Mouse (Mus musculus) embryo, embryonic 11.5 days (tissue): Measurements from ENCODE around the gene Zfp94.

ENCODE experiments used
- DNase-seq: peaks from one replicate; pipeline ENCODE4 v3.0.0-alpha.2; 2012; ENCODE audit warnings: low read depth, low spot score

Gene Zfp94

DNA sequence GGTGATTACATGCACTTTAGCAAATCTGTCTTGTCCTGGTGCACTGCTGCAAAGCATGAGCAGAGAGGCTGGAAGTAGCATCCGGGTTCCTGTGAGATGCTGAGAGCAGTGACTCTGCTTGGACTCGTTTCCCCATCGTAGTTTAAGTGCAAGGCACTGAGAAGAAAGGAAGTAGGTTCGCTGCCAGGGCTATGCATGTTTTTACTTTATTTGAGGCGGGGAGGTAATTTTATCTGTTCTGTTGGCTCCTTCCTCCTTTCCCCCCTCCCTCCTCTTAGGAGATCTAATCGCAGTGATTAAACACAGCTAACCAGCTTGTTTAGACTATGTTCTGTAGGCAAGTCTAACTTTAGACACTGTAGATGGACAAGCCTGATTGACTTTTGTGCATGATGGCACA, 2.5 kb upstream of the Zfp94 start:
- DNase-seq = no peak

DNA sequence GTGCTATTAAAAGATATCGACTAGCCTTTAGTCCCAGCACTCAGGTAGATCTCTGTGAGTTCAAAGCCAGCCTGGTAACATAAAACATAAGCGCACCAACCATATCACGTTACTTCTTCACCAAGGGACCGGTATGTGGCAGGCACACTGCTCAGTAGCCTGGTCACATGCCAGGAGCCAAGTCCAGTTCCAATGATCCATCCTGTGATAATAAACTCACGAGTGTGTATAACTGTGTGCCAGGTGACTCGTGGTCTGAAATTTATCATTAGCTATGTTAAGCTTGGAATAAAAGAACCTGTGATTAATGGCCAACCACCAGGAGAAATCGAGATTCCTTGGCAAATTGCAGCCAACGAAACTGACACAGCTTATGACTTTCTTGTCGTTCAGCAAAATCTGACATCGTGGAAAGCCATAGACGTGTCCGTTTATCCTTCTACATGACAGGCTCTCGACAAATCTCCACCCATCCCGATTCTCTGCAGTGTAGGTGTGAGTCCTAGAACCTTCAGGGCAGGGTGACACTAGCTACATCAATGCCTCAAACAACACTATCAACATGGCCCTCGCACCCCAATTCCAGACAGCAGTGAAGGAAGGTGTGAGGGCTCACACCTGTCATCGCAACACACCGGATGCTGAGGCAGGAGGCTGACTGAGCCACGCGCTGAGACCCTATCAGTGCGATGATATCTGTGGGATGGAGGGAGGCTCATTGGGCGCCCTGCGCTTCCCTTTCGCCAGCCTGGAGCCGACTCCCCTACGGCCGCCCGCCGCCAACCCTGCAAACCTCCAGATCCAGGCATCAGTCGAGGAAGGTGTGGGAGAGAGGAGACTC, 520 bp downstream of the Zfp94 start:
- DNase-seq = no peak

GRCm38 (mm10) chr7:24300771-24301282, 15.6 kb downstream of the Zfp94 start, which contains the start of gene Zfp61:
Gene Zfp61, minus strand, starts transcription at chr7:24301232.
- no peak for DNase-seq

- no peak for DNase-seq
These were observed 16.5 kb downstream of the Zfp94 start for GRCm38 (mm10) chr7:24299823-24300481.

- DNase-seq = peak; percentile 84
These were observed 17.3 kb downstream of the Zfp94 start for GRCm38 (mm10) chr7:24298973-24299708.

DNA sequence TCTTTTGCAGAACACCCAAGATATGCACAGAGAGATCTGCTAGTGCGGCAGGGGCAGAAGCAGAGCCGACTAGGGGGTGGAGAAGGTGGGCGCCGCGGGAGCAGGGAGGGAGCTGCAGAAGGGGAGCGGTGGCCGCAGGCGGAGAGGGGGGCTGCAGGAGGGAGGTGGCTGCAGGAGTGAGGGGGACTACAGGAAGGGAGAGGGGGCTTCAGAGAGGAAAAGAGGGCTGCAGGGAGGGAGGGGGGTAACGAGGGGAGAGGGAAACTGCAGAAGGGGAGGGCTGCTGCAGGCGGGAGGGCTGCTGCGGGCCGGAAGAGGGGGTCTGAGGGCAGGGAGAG, 17.9 kb downstream of the Zfp94 start:
- no peak for DNase-seq

DNA sequence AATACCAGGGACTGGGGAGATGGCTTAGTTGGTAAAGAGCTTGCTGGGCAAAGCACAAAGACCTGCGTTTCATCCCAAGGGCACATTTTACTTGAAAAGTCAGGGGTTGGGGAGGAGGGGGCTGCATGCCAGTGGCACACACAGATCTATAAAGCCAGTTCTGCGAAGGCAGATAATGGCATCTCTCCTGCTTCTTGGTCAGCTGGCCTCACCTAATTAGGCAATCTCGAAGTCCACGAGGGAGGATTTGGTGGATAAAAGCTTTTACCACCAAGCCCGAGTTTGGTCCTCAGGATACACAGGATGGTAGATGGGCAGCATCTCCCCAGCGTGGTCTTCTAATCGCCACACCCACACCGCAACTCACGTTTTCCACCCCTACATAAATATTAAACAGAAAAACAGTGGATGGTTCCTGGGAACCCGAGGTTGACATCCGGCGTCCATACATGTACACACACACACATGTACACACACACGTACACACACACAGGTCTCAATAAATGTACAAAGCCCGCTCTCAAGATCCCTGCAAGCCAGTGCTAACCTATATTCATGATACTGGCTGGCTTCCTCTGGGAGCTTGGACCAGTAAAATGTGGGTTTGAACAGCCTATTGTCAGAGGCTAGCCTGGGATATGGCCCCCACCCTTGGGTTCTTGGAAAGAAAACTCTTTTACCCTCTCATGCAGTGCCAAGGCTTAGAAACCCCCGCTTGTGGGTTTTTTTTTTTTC, 18.9 kb downstream of the Zfp94 start:
- DNase-seq = no peak

- no peak for DNase-seq
These were observed 20.1 kb downstream of the Zfp94 start for GRCm38 (mm10) chr7:24296386-24296785.

DNA sequence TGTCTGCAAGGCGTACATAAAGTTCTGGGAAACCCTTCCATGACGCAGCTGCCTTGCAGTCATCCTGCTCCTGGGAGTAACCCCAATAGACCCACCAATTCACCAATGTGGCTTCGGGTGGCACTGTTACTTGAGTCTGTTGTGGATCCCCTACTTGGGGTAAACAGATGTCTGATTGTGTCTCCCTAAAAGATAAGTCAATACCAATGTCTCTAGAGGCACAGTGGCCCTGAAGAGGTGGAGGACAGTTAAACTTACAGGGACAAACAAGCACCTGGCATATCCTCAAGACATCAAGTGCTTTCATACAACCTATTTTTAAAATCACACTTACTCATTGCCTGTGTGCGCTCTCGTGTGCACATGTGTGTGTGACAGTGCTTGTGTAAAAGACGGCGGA, 21.1 kb downstream of the Zfp94 start:
- no peak for DNase-seq

DNA sequence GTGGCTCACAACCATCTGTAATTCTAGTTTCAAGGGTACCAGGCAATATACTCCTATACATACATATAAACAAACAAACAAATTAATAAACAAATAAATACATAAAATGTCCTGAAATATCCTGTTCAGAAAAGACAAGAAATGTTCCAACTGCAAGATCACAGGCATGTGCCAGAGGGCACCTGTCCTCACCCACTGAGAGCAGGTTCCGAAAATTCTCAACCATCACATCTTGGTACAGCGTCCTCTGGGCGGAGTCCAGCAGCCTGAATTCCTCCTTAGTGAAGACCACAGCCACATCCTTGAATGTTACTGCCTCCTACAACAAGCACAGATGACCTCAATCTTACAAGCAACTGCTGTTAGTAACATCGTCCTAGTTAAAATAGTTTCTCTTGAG, 21.7 kb downstream of the Zfp94 start:
- DNase-seq = no peak

DNA sequence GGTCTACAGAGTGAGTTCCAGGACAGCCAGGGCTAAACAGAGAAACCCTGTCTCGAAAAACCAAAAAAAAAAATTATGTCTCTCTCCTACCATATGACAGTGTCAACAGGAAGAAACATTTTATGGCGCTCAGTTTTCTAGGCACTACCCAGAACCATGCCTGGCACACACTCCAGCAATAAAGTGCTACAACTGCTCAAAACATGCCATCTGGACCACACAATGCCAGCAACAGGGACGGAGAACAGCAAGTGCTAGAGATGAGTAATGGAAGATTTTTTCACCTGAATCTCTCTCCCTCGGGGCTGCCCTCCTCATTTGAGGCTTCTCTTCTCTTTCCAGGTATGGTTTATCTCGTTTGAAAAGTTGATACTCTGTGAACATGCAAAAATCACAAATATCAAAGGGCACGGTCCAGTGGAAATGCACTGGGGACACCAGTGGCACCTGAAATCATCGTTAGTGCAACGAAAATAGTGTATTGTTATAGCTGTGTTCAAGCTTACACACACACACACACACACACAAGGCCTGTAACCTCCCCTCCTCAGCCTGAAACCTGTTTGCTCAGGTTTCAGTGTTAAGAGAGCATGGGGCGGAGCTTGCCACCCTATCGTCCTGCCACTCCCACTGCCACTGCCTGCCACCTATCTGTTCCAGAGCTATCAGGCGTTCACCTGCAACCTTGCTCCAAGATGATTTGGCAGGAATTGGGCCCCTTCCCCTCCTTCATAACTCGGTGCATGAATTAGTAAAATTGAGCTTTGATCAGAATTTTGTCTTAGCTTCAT, 23.2 kb downstream of the Zfp94 start:
- DNase-seq = no peak

- DNase-seq = no peak
These were observed 24.9 kb downstream of the Zfp94 start for GRCm38 (mm10) chr7:24291387-24292090.

GRCm38 (mm10) chr7:24290106-24290693, 26.3 kb downstream of the Zfp94 start:
- DNase-seq = no peak

DNA sequence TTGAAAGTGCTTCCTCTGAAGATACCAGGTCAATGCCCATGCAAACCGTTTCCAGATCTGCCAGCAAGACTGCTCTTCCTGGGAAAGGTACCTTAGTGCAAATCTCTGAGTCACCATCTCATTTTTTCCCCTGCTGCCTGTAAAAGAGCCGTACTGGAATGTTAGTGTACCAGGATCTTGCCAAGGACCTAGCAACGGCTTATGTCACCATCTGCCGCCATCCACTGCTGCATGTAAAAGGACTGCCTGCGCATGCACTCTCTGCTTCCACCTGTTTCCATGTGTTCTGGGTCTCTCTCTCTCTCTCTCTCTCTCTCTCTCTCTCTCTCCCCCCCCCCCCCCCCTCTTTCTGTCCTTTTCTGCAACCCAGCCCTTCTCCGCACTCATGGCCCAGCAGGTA, 28.0 kb downstream of the Zfp94 start:
- no peak for DNase-seq

- DNase-seq = no peak
These were observed 28.8 kb downstream of the Zfp94 start for GRCm38 (mm10) chr7:24287670-24288069.

DNA sequence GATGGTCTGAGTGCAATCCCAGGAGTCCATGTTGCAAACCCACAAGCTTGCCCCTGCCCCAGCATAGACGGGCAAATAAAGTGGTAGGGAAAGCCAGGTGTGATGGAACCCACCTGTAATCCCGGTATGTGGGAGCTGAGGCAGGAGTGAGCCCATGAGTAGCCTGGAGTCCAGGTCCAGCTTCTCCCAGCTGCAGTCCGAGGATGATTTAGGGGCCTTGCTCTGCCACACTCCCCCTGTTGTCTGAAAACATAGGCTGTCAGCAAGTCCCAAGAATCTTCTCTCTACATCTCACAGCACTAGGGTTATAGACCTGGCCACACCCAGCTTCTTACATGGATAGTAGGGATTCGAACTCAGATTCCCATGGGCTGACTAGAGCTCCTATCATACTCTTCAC, 29.6 kb downstream of the Zfp94 start:
- DNase-seq = no peak

DNA sequence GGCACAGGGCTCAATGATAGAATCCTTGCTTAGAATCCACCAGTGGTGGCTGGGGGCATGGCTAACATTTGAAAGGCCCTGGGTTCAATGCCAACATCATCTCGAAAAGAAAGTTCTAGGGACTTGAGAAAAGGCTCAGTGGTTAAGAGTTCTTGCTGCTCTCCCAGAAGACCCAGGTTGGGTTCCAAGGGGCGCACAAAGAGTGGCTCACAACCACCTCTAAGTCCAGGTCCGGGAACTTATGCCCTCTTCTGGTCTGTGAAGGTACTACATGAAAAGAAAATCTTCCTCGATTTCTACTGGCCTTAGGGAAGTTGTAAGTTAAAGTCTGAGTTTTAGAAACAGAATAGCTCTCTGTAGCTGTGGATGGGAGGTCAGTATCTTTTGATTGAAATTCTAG, 30.4 kb downstream of the Zfp94 start:
- DNase-seq = no peak

GRCm38 (mm10) chr7:24280858-24281145, 35.7 kb downstream of the Zfp94 start:
- DNase-seq = no peak

- DNase-seq = no peak
These were observed 36.2 kb downstream of the Zfp94 start for GRCm38 (mm10) chr7:24280031-24280857.
